19 mouse cellular contexts compared by ENCODE assay signal in the genomic region with DNA sequence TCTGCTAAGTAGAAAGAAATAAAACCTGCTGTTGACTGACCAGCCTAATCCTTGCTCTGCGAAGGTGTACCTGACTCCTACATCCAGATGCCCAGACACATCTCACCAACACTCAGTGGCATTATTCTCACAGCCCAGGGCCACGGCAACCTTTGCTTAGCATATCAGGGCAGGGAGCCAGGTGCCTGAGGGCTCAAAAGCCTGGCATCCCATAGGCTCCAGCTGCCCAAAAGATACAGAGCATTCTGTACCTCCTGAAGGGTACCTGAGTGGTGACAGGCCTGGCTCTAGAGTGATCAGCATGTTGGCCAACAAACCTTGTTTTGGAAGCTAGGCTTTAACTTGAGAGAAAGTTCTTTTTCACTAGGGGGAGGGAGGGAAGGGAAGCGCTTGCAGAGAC. TPM values are rescaled to one million over a fixed set of nuclear protein-coding genes. Genes with fewer than 3 reads are reported as not detected.
DNase-seq lines count a peak whose midpoint lies in the region; ATAC-seq and TF ChIP-seq lines count a peak whose summit lies in the region.
"Had no signal": no experiment of that assay in that cellular context is flagged by ENCODE, and none has a peak within 500 bp of the region (broad histone marks: within the 10 kb centered on the region; RNA-seq: fewer than 3 reads in every experiment).

No protein-coding gene starts in this region.

- ATAC-seq in midbrain, postnatal 0 days (ENCODE audit: low FRiP score): no peak
- ATAC-seq in midbrain, embryonic 13.5 days: no peak
- ATAC-seq: forebrain, embryonic 15.5 days; hindbrain, embryonic 16.5 days had no signal

- H3K36me3 ChIP-seq in midbrain, postnatal 0 days (ENCODE audit: insufficient read depth, low read length): no peaks in the 10 kb centered on the region
- H3K36me3 ChIP-seq in midbrain, embryonic 13.5 days: no peaks in the 10 kb centered on the region
- H3K36me3 ChIP-seq: forebrain, embryonic 15.5 days; G1E; kidney, embryonic 15.5 days had no signal

- 0 out of 2 replicates have a peak overlapping the region, but pooled peaks have one; percentile 9 for H3K4me2 ChIP-seq in midbrain, postnatal 0 days (ENCODE audit: low read depth, low read length, poor library complexity, severe bottlenecking)
- H3K4me2 ChIP-seq in midbrain, embryonic 13.5 days (replicated peaks): no peak overlapping the region
- H3K4me2 ChIP-seq: forebrain, embryonic 15.5 days; kidney, embryonic 15.5 days had no signal

- DNase-seq in cerebellum, adult 11-12 months: peak; percentile 81
- no peak for DNase-seq in cerebellum, postnatal 4 days (ENCODE audit: low spot score in 2 of 2)
- no peak for DNase-seq in midbrain, postnatal 0 days (ENCODE audit: low spot score)
- peak; percentile 68 to 69 for DNase-seq in cerebellum, postnatal 36 days
- peak; percentile 58 to 69 for DNase-seq in heart, postnatal 14 days
- no peak for DNase-seq in thymus, postnatal 0 days (ENCODE audit: low spot score)
- DNase-seq in right cerebral cortex, postnatal 25 days: no peak
- DNase-seq: gastrocnemius, postnatal 10 days; lung, adult 2 months; right cerebral cortex, postnatal 4 days; thymus, postnatal 36 days had no signal

- no peak overlapping the region for H3K27ac ChIP-seq in midbrain, postnatal 0 days (ENCODE audit: low read depth, low read length)
- no peak overlapping the region for H3K27ac ChIP-seq in midbrain, embryonic 13.5 days
- H3K27ac ChIP-seq: forebrain, embryonic 15.5 days had no signal

- H3K9me3 ChIP-seq in midbrain, postnatal 0 days (ENCODE audit: low read length): no peaks in the 10 kb centered on the region
- H3K9me3 ChIP-seq in midbrain, embryonic 13.5 days: no peaks in the 10 kb centered on the region
- H3K9me3 ChIP-seq: forebrain, embryonic 15.5 days; G1E; kidney, embryonic 15.5 days had no signal

- intact Hi-C loops in heart, postnatal 14 days (cut with DNase I): no loop called here

- no peak overlapping the region for H3K9ac ChIP-seq in midbrain, postnatal 0 days (replicated peaks; ENCODE audit: low read length, poor library complexity, severe bottlenecking)
- H3K9ac ChIP-seq in midbrain, embryonic 13.5 days (replicated peaks): no peak overlapping the region
- H3K9ac ChIP-seq: forebrain, embryonic 15.5 days; kidney, embryonic 15.5 days had no signal

- no peak for TF ChIP-seq CTCF in midbrain, postnatal 0 days (IDR thresholded peaks at IDR 0.05)

- no peak overlapping the region for H3K4me3 ChIP-seq in midbrain, postnatal 0 days (ENCODE audit: low read depth, low read length)
- no peak overlapping the region for H3K4me3 ChIP-seq in midbrain, embryonic 13.5 days (replicated peaks)
- H3K4me3 ChIP-seq: forebrain, embryonic 15.5 days; kidney, embryonic 15.5 days had no signal

- no peaks in the 10 kb centered on the region for H3K27me3 ChIP-seq in midbrain, postnatal 0 days (ENCODE audit: insufficient read depth, low read length)
- peaks cover 37% of the 10 kb centered on the region for H3K27me3 ChIP-seq in midbrain, embryonic 13.5 days

- H3K4me1 ChIP-seq in midbrain, postnatal 0 days (ENCODE audit: insufficient read depth, low read length): peaks cover 17% of the 10 kb centered on the region
- peaks cover 40% of the 10 kb centered on the region for H3K4me1 ChIP-seq in midbrain, embryonic 13.5 days (replicated peaks)

- 80% methylated on average over 3 of the region's 3 CpGs for WGBS in midbrain, postnatal 0 days
- 83% methylated on average over 3 of the region's 3 CpGs for WGBS in midbrain, embryonic 13.5 days

RNA-seq across cellular contexts. Expression of gene Adora1, which starts 4.0 kb away (rescaled TPM):
- total RNA-seq in midbrain, postnatal 0 days (2014; rRNA removed): 45.1 and 54.2 TPM in 2 replicates
- 32.5 and 35.6 TPM in 2 replicates for polyA plus RNA-seq in midbrain, postnatal 0 days (2015; fragmentation: Nextera tagmentation; extraction: Ambion mirVana)
- polyA plus RNA-seq in midbrain, embryonic 13.5 days (2015; fragmentation: Nextera tagmentation; extraction: Ambion mirVana): 4.6 TPM in 2 replicates
- total RNA-seq in heart, postnatal 14 days (2021): 10 to 100 TPM; 20.3 to 23.0 TPM
- polyA plus RNA-seq in thymus, postnatal 0 days (2015; fragmentation: Nextera tagmentation; extraction: Ambion mirVana): 0.14 and 0.21 TPM in 2 replicates
- total RNA-seq: megakaryocyte, adult 5-6 weeks had no signal
- polyA plus RNA-seq: G1E had no signal

RNA-seq across cellular contexts. Expression of gene Mybph, which starts 38.0 kb away (rescaled TPM):
- not detected in 2 replicates for total RNA-seq in midbrain, postnatal 0 days (2014; rRNA removed)
- 0.12 TPM in 1 of 2 replicates, not detected in the other for polyA plus RNA-seq in midbrain, postnatal 0 days (2015; fragmentation: Nextera tagmentation; extraction: Ambion mirVana)
- polyA plus RNA-seq in midbrain, embryonic 13.5 days (2015; fragmentation: Nextera tagmentation; extraction: Ambion mirVana): 0.09 and 0.19 TPM in 2 replicates
- not detected for total RNA-seq in heart, postnatal 14 days (2021)
- 0.76 and 0.82 TPM in 2 replicates for polyA plus RNA-seq in thymus, postnatal 0 days (2015; fragmentation: Nextera tagmentation; extraction: Ambion mirVana)
- polyA plus RNA-seq: forebrain, embryonic 15.5 days; G1E; stomach, embryonic 14.5 days had no signal

RNA-seq across cellular contexts. Expression of gene Chil1, which starts 49.3 kb away (rescaled TPM):
- total RNA-seq in midbrain, postnatal 0 days (2014; rRNA removed): 0.47 and 3.0 TPM in 2 replicates
- polyA plus RNA-seq in midbrain, postnatal 0 days (2015; fragmentation: Nextera tagmentation; extraction: Ambion mirVana): 3.0 and 4.3 TPM in 2 replicates
- polyA plus RNA-seq in midbrain, embryonic 13.5 days (2015; fragmentation: Nextera tagmentation; extraction: Ambion mirVana): 2.6 and 3.2 TPM in 2 replicates
- under 1 TPM; 0.62 to 0.71 TPM for total RNA-seq in heart, postnatal 14 days (2021)
- polyA plus RNA-seq in thymus, postnatal 0 days (2015; fragmentation: Nextera tagmentation; extraction: Ambion mirVana): 5.3 and 5.9 TPM in 2 replicates
- total RNA-seq: G1E had no signal
- polyA plus RNA-seq: G1E had no signal

RNA-seq across cellular contexts. Expression of gene Myog, which starts 58.5 kb away (rescaled TPM):
- 0.11 and 0.19 TPM in 2 replicates for total RNA-seq in midbrain, postnatal 0 days (2014; rRNA removed)
- not detected in 2 replicates for polyA plus RNA-seq in midbrain, postnatal 0 days (2015; fragmentation: Nextera tagmentation; extraction: Ambion mirVana)
- polyA plus RNA-seq in midbrain, embryonic 13.5 days (2015; fragmentation: Nextera tagmentation; extraction: Ambion mirVana): not detected in 2 replicates
- total RNA-seq in heart, postnatal 14 days (2021): not detected
- polyA plus RNA-seq in thymus, postnatal 0 days (2015; fragmentation: Nextera tagmentation; extraction: Ambion mirVana): 3.0 and 3.5 TPM in 2 replicates
- total RNA-seq: G1E; layer of hippocampus, postnatal 25 days; megakaryocyte, adult 5-6 weeks had no signal
- polyA plus RNA-seq: G1E; hindbrain, embryonic 16.5 days had no signal

Comparison
In these comparisons a context has a peak if more than half of its experiments do, and no peak if none do; other contexts are left out.
1. DNase-seq: peak in cerebellum, adult 11-12 months (single experiment), cerebellum, postnatal 36 days (2 of 2) and heart, postnatal 14 days (2 of 2); none in cerebellum, postnatal 4 days (0 of 2), midbrain, postnatal 0 days (single experiment), thymus, postnatal 0 days (single experiment) and right cerebral cortex, postnatal 25 days (single experiment).